Mouse (Mus musculus) ES-Bruce4 (cell line): ENCODE results near the gene Peli1.

Experiments
- CTCF ChIP-seq: IDR thresholded peaks from one replicate; pipeline ENCODE4 v1.8.1; 2011; ENCODE audit warnings: low read depth, low read length
- EP300 ChIP-seq: IDR thresholded peaks from 2 replicates; pipeline ENCODE4 v1.6.1; 2011; ENCODE audit warnings: low read depth, low read length; ENCODE audit not compliant: insufficient read depth
- POLR2A ChIP-seq: IDR thresholded peaks from one replicate; pipeline ENCODE4 v1.8.1; 2011; ENCODE audit warnings: low read length; ENCODE audit not compliant: insufficient read depth

DNA sequence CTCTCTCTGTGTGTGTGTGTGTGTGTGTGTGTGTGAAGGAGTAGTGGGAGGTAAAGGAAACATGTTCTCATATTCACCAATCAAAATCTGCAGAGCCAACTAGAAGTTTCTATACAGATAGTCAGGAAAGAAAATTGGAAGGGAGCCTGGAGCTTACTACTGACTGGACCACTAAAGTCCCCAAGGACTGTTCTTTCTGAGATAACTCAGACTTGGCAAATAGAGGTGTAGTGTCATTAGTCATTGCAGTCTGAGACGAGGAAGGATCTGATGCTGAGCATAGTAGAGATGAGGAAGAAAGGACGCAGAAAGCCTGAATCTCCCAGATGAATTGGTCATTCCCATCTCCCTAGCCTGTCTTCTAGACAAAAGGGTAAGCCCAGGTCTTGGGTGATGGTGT is 43.2 kb upstream of the Peli1 start:
- no peak for TF ChIP-seq CTCF
- TF ChIP-seq POLR2A: no peak
- TF ChIP-seq EP300: no peak
